Comparison of ENCODE assay signal across 32 mouse cellular contexts in the genomic region with DNA sequence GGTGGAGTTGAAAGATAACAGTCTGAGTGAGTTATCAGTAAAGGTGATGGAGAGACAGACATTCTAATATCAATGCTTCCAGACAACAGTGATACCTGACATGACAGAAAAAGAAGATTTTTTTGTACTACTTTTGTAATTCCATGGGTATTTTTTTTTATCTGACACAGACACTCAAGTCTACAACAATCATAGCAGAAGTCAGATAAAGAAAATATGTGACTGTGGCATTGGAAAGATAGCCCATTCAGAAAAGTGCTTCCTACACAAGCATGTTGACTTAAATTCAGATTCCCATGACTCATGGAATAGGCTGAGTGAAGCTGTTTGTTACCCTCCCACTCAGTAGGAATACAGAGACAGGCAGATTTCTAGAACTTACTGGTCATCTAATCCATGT.
"Had no signal": no experiment of that assay in that cellular context is flagged by ENCODE, and none has a peak within 500 bp of the region (broad histone marks: within the 10 kb centered on the region; RNA-seq: fewer than 3 reads in every experiment).

No protein-coding gene starts in this region.

- H3K36me3 ChIP-seq: limb, embryonic 10.5 days; limb, embryonic 12.5 days; limb, embryonic 13.5 days; limb, embryonic 15.5 days; liver, embryonic 12.5 days; liver, embryonic 13.5 days; liver, embryonic 15.5 days; lung, embryonic 15.5 days; midbrain, embryonic 10.5 days; midbrain, embryonic 12.5 days; midbrain, embryonic 13.5 days; midbrain, embryonic 15.5 days; neural tube, embryonic 12.5 days had no signal

- DNase-seq: left cerebral cortex, postnatal 4 days; liver; liver, embryonic 13.5 days; liver, postnatal 0 days; lung, adult 18-20 months; lung, adult 2 months; lung, embryonic 14.5 days; lung, postnatal 10 days; lung, postnatal 14 days; lung, postnatal 36 days; lung, postnatal 4 days; midbrain, embryonic 14.5 days had no signal

- ATAC-seq: liver, embryonic 12.5 days; liver, postnatal 0 days; lung, postnatal 0 days; midbrain, embryonic 13.5 days; midbrain, embryonic 15.5 days; midbrain, embryonic 16.5 days had no signal

- H3K4me1 ChIP-seq: limb, embryonic 10.5 days; limb, embryonic 12.5 days; limb, embryonic 13.5 days; limb, embryonic 15.5 days; liver, embryonic 12.5 days; liver, embryonic 13.5 days; liver, embryonic 15.5 days; lung, embryonic 15.5 days; megakaryocyte, embryonic 14.5 days; midbrain, embryonic 10.5 days; midbrain, embryonic 12.5 days; midbrain, embryonic 13.5 days; midbrain, embryonic 15.5 days; neural tube, embryonic 12.5 days had no signal

- H3K4me3 ChIP-seq: limb, embryonic 10.5 days; limb, embryonic 12.5 days; limb, embryonic 13.5 days; limb, embryonic 15.5 days; liver, embryonic 12.5 days; liver, embryonic 13.5 days; liver, embryonic 15.5 days; lung, embryonic 15.5 days; megakaryocyte, embryonic 14.5 days; midbrain, embryonic 10.5 days; midbrain, embryonic 12.5 days; midbrain, embryonic 13.5 days; midbrain, embryonic 15.5 days; myocyte; neural tube, embryonic 12.5 days had no signal

- H3K4me2 ChIP-seq: limb, embryonic 12.5 days; limb, embryonic 13.5 days; limb, embryonic 15.5 days; liver, embryonic 11.5 days; liver, embryonic 12.5 days; liver, embryonic 13.5 days; liver, embryonic 15.5 days; lung, embryonic 14.5 days; lung, embryonic 15.5 days; midbrain, embryonic 11.5 days; midbrain, embryonic 12.5 days; midbrain, embryonic 13.5 days; midbrain, embryonic 15.5 days; neural tube, embryonic 12.5 days had no signal

- H3K27ac ChIP-seq: limb, embryonic 10.5 days; limb, embryonic 12.5 days; limb, embryonic 13.5 days; limb, embryonic 15.5 days; liver, embryonic 12.5 days; liver, embryonic 13.5 days; liver, embryonic 14.5 days; liver, embryonic 15.5 days; lung, embryonic 15.5 days; macrophage; midbrain, embryonic 10.5 days; midbrain, embryonic 12.5 days; midbrain, embryonic 13.5 days; midbrain, embryonic 15.5 days; neural tube, embryonic 12.5 days had no signal

- H3K9me3 ChIP-seq: limb, embryonic 10.5 days; limb, embryonic 12.5 days; limb, embryonic 13.5 days; limb, embryonic 15.5 days; liver, embryonic 12.5 days; liver, embryonic 13.5 days; liver, embryonic 15.5 days; lung, embryonic 15.5 days; megakaryocyte, embryonic 14.5 days; midbrain, embryonic 10.5 days; midbrain, embryonic 12.5 days; midbrain, embryonic 13.5 days; midbrain, embryonic 15.5 days; neural tube, embryonic 12.5 days had no signal

- H3K9ac ChIP-seq: limb, embryonic 12.5 days; limb, embryonic 13.5 days; limb, embryonic 15.5 days; liver, embryonic 12.5 days; liver, embryonic 13.5 days; liver, embryonic 14.5 days; liver, embryonic 15.5 days; liver, postnatal 0 days; lung, embryonic 14.5 days; lung, embryonic 15.5 days; midbrain, embryonic 12.5 days; midbrain, embryonic 13.5 days; midbrain, embryonic 15.5 days; neural tube, embryonic 12.5 days had no signal

- H3K27me3 ChIP-seq: limb, embryonic 12.5 days; limb, embryonic 13.5 days; limb, embryonic 15.5 days; liver, embryonic 12.5 days; liver, embryonic 13.5 days; liver, embryonic 15.5 days; lung, embryonic 15.5 days; megakaryocyte, embryonic 14.5 days; midbrain, embryonic 12.5 days; midbrain, embryonic 13.5 days; midbrain, embryonic 15.5 days; neural tube, embryonic 12.5 days had no signal
